32 mouse cellular contexts compared by ENCODE assay signal in genomic region chr1:164933441-164934188, GRCm38 (mm10). TPM values are rescaled to one million over a fixed set of nuclear protein-coding genes. Genes with fewer than 3 reads are reported as not detected.
DNase-seq lines count a peak whose midpoint lies in the region; ATAC-seq lines count a peak whose summit lies in the region.
"Had no signal": no experiment of that assay in that cellular context is flagged by ENCODE, and none has a peak within 500 bp of the region (broad histone marks: within the 10 kb centered on the region; RNA-seq: fewer than 3 reads in every experiment).

No protein-coding gene starts in this region.

- peak; percentile 11 to 12 for DNase-seq in kidney, adult 8-10 months
- no peak for DNase-seq in kidney, postnatal 14 days
- peak; percentile 23 for DNase-seq in CD4-positive helper T cell, adult 2 months (ENCODE audit: low read depth, low spot score)
- DNase-seq in naive thymus-derived CD4-positive, alpha-beta T cell, adult 2 months (ENCODE audit: low read depth), result peak; percentile 58
- DNase-seq in layer of hippocampus, adult 18-20 months (ENCODE audit: low spot score in 2 of 2), result no peak
- no peak for DNase-seq in right cerebral cortex, postnatal 4 days
- DNase-seq: adrenal gland, postnatal 14 days; cerebellum, adult 11 months; cerebellum, adult 9-11 months; embryo, embryonic 11 days; gastrocnemius, postnatal 14 days; right cerebral cortex, postnatal 14 days; thymus, postnatal 14 days had no signal

- ATAC-seq in activated CD4-positive, CD25-positive, alpha-beta regulatory T cell, adult 4 months, result peak; percentile 76
- ATAC-seq: forebrain, embryonic 14.5 days; midbrain, embryonic 13.5 days had no signal

RNA-seq across cellular contexts. Expression of gene Xcl1, which starts 1.7 kb away (rescaled TPM):
- 10 to 100 TPM in 1 of 2 experiments, 1 to 10 TPM in 1; 4.3 to 14.9 TPM for polyA plus RNA-seq in activated CD4-positive, CD25-positive, alpha-beta regulatory T cell, adult 4 months (2017; shearing (Covaris generic))
- total RNA-seq in layer of hippocampus, adult 18-20 months (2021), result not detected
- total RNA-seq: adrenal gland, postnatal 14 days; G1E; gastrocnemius, postnatal 14 days; granulocyte monocyte progenitor cell, adult 5-6 weeks; heart, postnatal 25 days; layer of hippocampus, adult 2 months; layer of hippocampus, postnatal 14 days; left cerebral cortex, adult 2 months; left cerebral cortex, postnatal 36 days had no signal
- polyA plus RNA-seq: embryonic facial prominence, embryonic 12.5 days; forebrain, embryonic 14.5 days; G1E; heart, embryonic 10.5 days; hindbrain, embryonic 12.5 days; kidney, postnatal 0 days; limb, embryonic 13.5 days; liver, embryonic 11.5 days; liver, embryonic 16.5 days; midbrain, embryonic 13.5 days; neural tube, embryonic 14.5 days; stomach, embryonic 15.5 days had no signal

Comparison
In these comparisons a context has a peak if more than half of its experiments do, and no peak if none do; other contexts are left out.
1. DNase-seq: peak in kidney, adult 8-10 months (2 of 2), CD4-positive helper T cell, adult 2 months (single experiment) and naive thymus-derived CD4-positive, alpha-beta T cell, adult 2 months (single experiment); none in kidney, postnatal 14 days (single experiment), layer of hippocampus, adult 18-20 months (0 of 2) and right cerebral cortex, postnatal 4 days (single experiment).